Mouse (Mus musculus): ENCODE measurements around the gene Plekha7. TPM values are rescaled to one million over a fixed set of nuclear protein-coding genes. Genes with fewer than 3 reads are reported as not detected.

Plekha7 gene
- total RNA-seq, 1 experiment = 38.0 TPM

Other genes starting within 250 kb of the Plekha7 start
- gene Gm4353, start 223.7 kb downstream of the Plekha7 start, total RNA-seq (2012; rRNA removed) = 1.8 and 4.2 TPM in 2 replicates
- 801 and 1,038 TPM in 2 replicates for gene Rps13, start 25.8 kb upstream of the Plekha7 start, total RNA-seq (2012; rRNA removed)
- gene Pik3c2a, start 135.1 kb upstream of the Plekha7 start, total RNA-seq (2012; rRNA removed) = 22.9 and 36.4 TPM in 2 replicates
- gene Nucb2, start 196.0 kb upstream of the Plekha7 start, total RNA-seq (2012; rRNA removed) = 9.6 and 10.8 TPM in 2 replicates

All from ES-E14 (cell line).